Mouse (Mus musculus) hindbrain, embryonic 16.5 days (tissue): ENCODE data around the gene Mctp2. TPM values are rescaled to one million over a fixed set of nuclear protein-coding genes. Genes with fewer than 3 reads are reported as not detected.

Experiments
- ATAC-seq: fragments of 200-750 bp; cut with Nextera tagmentation; 2 replicates; pipeline ENCODE4 v1.8.0; 2017; ENCODE audit warnings: moderate TSS enrichment, moderate library complexity
- H3K27ac ChIP-seq: fragments of 300-500 bp; sonication (generic); 2 replicates; pipeline ENCODE4 v1.5.1; 2014; ENCODE audit warnings: low read depth, mild to moderate bottlenecking, control low read depth, low read length, moderate library complexity
- H3K27me3 ChIP-seq: fragments of 300-500 bp; sonication (generic); replicated peaks from 2 replicates; pipeline ENCODE4 v1.6.1; 2014; ENCODE audit warnings: low read length; ENCODE audit not compliant: control insufficient read depth, insufficient read depth
- H3K36me3 ChIP-seq: fragments of 300-500 bp; sonication (generic); 2 replicates; pipeline ENCODE4 v1.6.1; 2014; ENCODE audit warnings: mild to moderate bottlenecking, low read length, moderate library complexity, mixed read lengths; ENCODE audit not compliant: control insufficient read depth, insufficient read depth
- H3K4me1 ChIP-seq: fragments of 300-500 bp; sonication (generic); 2 replicates; pipeline ENCODE4 v1.6.1; 2014; ENCODE audit warnings: low read depth, low read length; ENCODE audit not compliant: control insufficient read depth, insufficient read depth
- H3K4me2 ChIP-seq: fragments of 300-500 bp; sonication (generic); 2 replicates; pipeline ENCODE4 v1.6.1; 2014; ENCODE audit warnings: mild to moderate bottlenecking, low read length, control low read depth, moderate library complexity
- H3K4me3 ChIP-seq: fragments of 300-500 bp; sonication (generic); 2 replicates; pipeline ENCODE4 v1.5.1; 2014; ENCODE audit warnings: mild to moderate bottlenecking, low read length, control low read depth, moderate library complexity
- H3K9ac ChIP-seq: fragments of 300-500 bp; sonication (generic); 2 replicates; pipeline ENCODE4 v1.6.1; 2014; ENCODE audit warnings: low read depth, mild to moderate bottlenecking, control low read depth, low read length, moderate library complexity
- H3K9me3 ChIP-seq: fragments of 300-500 bp; sonication (generic); 2 replicates; pipeline ENCODE4 v1.6.1; 2014; ENCODE audit warnings: mild to moderate bottlenecking, low read length, moderate library complexity; ENCODE audit not compliant: control insufficient read depth
- WGBS: fragments of 180-500 bp; shearing (Covaris S2); extraction: QIAGEN DNeasy Blood & Tissue Kit; methylation state at CpG from one replicate; pipeline ENCODE4 v1.1.7; 2014; 5-methylcytosine and 5-hydroxymethylcytosine counted together
- polyA plus RNA-seq: library from polyadenylated mRNA; unstranded; fragments of >200 nt; fragmentation: Nextera tagmentation; extraction: Ambion mirVana; gene quantifications from 2 replicates; pipeline ENCODE4 v1.2.1, GENCODE M21; 2015

The Mctp2 gene
- polyA plus RNA-seq = 0.69 and 0.74 TPM in 2 replicates

- no peak within 1 kb of the TSS for H3K27ac ChIP-seq
- H3K4me1 ChIP-seq = peaks cover 14% of the 10 kb centered on the region
- peak within 1 kb of the TSS; percentile 63 for H3K9ac ChIP-seq
- no peaks in the 10 kb centered on the region for H3K36me3 ChIP-seq
- peak within 1 kb of the TSS; percentile 100 for H3K4me2 ChIP-seq
- H3K27me3 ChIP-seq = peaks cover 6% of the 10 kb centered on the region
- no peaks in the 10 kb centered on the region for H3K9me3 ChIP-seq
- ATAC-seq = peak; percentile 68
- peak within 1 kb of the TSS; percentile 62 for H3K4me3 ChIP-seq
- WGBS = under 1% methylated on average over 28 of the region's 28 CpGs
These were observed at the start of gene Mctp2 for GRCm38 (mm10) chr7:72306382-72306841. Gene Mctp2, minus strand, starts transcription at chr7:72306608.

GRCm38 (mm10) chr7:72345901-72346300 is 39.5 kb upstream of the Mctp2 start:
- Histone ChIP-seq H3K36me3 (no peaks in the 10 kb centered on the region), H3K4me1 (no peaks in the 10 kb centered on the region), H3K4me3 (no peak overlapping the region), H3K4me2 (no peak overlapping the region), H3K9me3 (no peaks in the 10 kb centered on the region), H3K27me3 (no peaks in the 10 kb centered on the region), H3K9ac (no peak overlapping the region), H3K27ac (no peak overlapping the region)
- no peak for ATAC-seq

GRCm38 (mm10) chr7:72343751-72344150 is 37.3 kb upstream of the Mctp2 start:
- no peak for ATAC-seq
- no peak overlapping the region for H3K4me2 ChIP-seq
- H3K27me3 ChIP-seq = no peaks in the 10 kb centered on the region
- no peak overlapping the region for H3K9ac ChIP-seq
- H3K27ac ChIP-seq = no peak overlapping the region
- no peaks in the 10 kb centered on the region for H3K4me1 ChIP-seq
- no peaks in the 10 kb centered on the region for H3K9me3 ChIP-seq
- 75% methylated on average over 2 of the region's 2 CpGs for WGBS
- H3K36me3 ChIP-seq = no peaks in the 10 kb centered on the region
- no peak overlapping the region for H3K4me3 ChIP-seq

GRCm38 (mm10) chr7:72342822-72343221 is 36.4 kb upstream of the Mctp2 start:
- ATAC-seq = no peak
- WGBS = 76% methylated on average over 2 of the region's 2 CpGs
- Histone ChIP-seq H3K36me3 (no peaks in the 10 kb centered on the region), H3K4me3 (no peak overlapping the region), H3K9ac (no peak overlapping the region), H3K4me1 (no peaks in the 10 kb centered on the region), H3K27me3 (no peaks in the 10 kb centered on the region), H3K9me3 (no peaks in the 10 kb centered on the region), H3K27ac (no peak overlapping the region), H3K4me2 (no peak overlapping the region)

GRCm38 (mm10) chr7:72325961-72326360 is 19.6 kb upstream of the Mctp2 start:
- Histone ChIP-seq H3K4me2 (no peak overlapping the region), H3K9me3 (no peaks in the 10 kb centered on the region), H3K27ac (no peak overlapping the region), H3K4me3 (no peak overlapping the region), H3K4me1 (no peaks in the 10 kb centered on the region), H3K27me3 (no peaks in the 10 kb centered on the region), H3K36me3 (no peaks in the 10 kb centered on the region), H3K9ac (no peak overlapping the region)
- 74% methylated on average over 5 of the region's 5 CpGs for WGBS
- no peak for ATAC-seq

- no peak overlapping the region for H3K27ac ChIP-seq
- no peak overlapping the region for H3K9ac ChIP-seq
- 69% methylated on average over 4 of the region's 4 CpGs for WGBS
- no peaks in the 10 kb centered on the region for H3K4me1 ChIP-seq
- ATAC-seq = no peak
- no peak overlapping the region for H3K4me3 ChIP-seq
- H3K9me3 ChIP-seq = no peaks in the 10 kb centered on the region
- H3K27me3 ChIP-seq = no peaks in the 10 kb centered on the region
- no peak overlapping the region for H3K4me2 ChIP-seq
- no peaks in the 10 kb centered on the region for H3K36me3 ChIP-seq
These were observed 14.5 kb upstream of the Mctp2 start for GRCm38 (mm10) chr7:72320906-72321305.

- Histone ChIP-seq H3K36me3 (no peaks in the 10 kb centered on the region), H3K9ac (no peak overlapping the region), H3K27ac (no peak overlapping the region), H3K27me3 (no peaks in the 10 kb centered on the region), H3K9me3 (no peaks in the 10 kb centered on the region), H3K4me2 (no peak overlapping the region), H3K4me3 (no peak overlapping the region), H3K4me1 (no peaks in the 10 kb centered on the region)
- ATAC-seq = no peak
- WGBS = 81% methylated on average over 4 of the region's 4 CpGs
These were observed 14.0 kb upstream of the Mctp2 start for GRCm38 (mm10) chr7:72320441-72320840.

- no peak overlapping the region for H3K9ac ChIP-seq
- no peak overlapping the region for H3K4me3 ChIP-seq
- WGBS = 87% methylated on average over 9 of the region's 9 CpGs
- no peaks in the 10 kb centered on the region for H3K27me3 ChIP-seq
- ATAC-seq = no peak
- H3K36me3 ChIP-seq = no peaks in the 10 kb centered on the region
- no peaks in the 10 kb centered on the region for H3K9me3 ChIP-seq
- no peaks in the 10 kb centered on the region for H3K4me1 ChIP-seq
- no peak overlapping the region for H3K4me2 ChIP-seq
- no peak overlapping the region for H3K27ac ChIP-seq
These were observed 8.1 kb upstream of the Mctp2 start for GRCm38 (mm10) chr7:72314395-72315060.

GRCm38 (mm10) chr7:72313908-72314307 is 7.5 kb upstream of the Mctp2 start:
- H3K27ac ChIP-seq = no peak overlapping the region
- H3K9me3 ChIP-seq = no peaks in the 10 kb centered on the region
- no peaks in the 10 kb centered on the region for H3K4me1 ChIP-seq
- no peaks in the 10 kb centered on the region for H3K27me3 ChIP-seq
- no peak overlapping the region for H3K4me3 ChIP-seq
- 66% methylated on average over 3 of the region's 3 CpGs for WGBS
- no peak overlapping the region for H3K4me2 ChIP-seq
- no peaks in the 10 kb centered on the region for H3K36me3 ChIP-seq
- H3K9ac ChIP-seq = no peak overlapping the region
- no peak for ATAC-seq
